Mouse (Mus musculus): ENCODE data around the gene Slc8a1.

Gene Slc8a1

DNA sequence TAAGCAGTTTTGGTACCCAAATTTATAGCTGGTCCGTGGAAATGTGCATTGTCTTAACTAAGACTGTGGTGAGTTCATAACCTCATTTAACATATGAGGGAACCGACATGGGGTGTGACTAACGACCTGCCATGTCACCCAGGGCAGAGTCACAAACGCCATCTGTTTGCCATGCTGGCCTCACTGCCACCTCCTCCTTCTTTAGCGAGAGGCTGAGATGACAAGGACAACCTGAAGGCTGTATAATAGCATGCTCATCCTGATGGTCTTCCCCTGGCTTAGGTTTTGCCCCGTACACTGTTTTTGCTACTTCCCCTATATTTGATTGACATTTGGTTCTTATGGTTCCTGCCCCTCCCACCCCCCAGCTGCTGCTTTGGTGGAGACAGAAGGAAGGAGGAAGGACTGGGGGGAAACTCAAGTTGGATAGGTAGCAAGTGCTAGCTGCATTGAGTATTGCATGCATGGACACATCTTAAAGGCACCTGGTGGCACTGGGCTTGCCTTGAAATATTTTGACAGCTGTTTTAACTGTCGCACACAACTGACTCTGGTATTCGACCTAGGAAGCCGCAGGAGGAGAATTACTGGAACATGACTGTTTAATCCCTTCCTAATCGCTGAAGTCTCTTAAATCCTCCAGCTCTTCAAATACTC, 313.8 kb downstream of the Slc8a1 start:
- no peak for ATAC-seq (ENCODE audit: low TSS enrichment)

DNA sequence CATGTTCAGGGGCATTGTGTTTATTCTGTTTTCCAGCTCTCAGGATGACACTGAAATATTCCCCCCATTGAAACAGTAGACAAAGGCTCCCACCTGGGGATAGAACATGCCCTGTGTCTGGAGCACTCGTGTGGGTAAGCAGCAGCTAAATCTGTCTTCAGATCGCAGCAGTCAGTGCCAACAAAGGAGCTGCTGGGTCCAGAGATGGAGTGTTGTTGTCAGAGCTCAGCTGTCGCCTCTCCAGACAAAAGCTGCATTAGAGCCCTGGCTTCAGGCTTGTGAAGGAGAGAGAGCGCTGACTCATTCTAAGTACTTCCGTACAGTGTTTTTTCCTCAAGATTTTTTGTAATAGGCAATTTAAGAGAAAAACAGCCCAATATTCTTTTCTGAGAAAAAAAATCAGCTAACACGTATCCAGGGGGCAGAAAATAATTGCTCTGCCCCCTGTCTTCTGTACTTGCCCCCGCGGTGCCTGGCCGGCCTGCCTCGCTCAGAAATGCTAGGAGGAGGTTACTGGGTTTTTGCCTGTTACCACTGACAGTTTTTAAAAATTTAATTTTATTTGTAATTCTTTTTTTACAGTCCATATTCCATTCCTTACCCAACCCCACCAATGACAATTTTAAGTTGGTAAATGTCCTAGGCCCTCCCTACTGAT, 318.2 kb downstream of the Slc8a1 start:
- ATAC-seq (ENCODE audit: low TSS enrichment): peak; percentile 93

DNA sequence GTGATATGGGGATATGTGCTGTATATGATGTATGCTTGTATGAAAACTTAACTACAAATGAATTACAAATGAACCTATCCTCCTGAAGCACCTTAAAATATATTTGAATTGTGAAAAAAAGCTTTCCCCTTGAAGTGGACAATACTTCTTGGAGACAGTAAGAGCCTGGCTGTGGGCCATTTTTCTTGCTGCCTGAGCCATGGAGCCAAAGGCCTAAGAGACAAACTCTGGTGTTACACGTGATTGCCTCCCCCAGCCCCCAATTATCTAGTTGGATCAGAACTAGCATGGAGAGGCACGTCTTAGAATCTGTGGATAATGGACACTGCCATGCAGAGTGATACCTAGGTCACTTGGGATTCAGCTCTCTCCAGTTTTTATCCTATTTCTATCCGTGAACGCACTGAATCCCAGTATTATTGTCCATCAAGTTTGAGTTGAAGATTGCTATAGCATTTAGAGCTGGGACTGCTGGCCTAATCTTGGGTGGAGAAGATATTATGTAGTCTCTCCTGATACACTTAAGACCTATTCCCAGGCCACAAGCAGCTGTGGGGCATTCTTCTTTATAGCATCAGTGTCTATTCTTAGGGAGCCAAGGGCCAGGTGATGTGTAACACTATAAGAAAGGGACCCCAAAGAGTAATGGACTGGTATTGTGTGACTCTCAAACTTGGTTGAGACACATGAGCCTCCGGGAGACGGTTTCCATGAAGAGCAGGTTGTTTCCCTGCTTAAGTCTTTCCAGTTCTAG, 321.6 kb downstream of the Slc8a1 start:
- no peak for ATAC-seq (ENCODE audit: low TSS enrichment)

DNA sequence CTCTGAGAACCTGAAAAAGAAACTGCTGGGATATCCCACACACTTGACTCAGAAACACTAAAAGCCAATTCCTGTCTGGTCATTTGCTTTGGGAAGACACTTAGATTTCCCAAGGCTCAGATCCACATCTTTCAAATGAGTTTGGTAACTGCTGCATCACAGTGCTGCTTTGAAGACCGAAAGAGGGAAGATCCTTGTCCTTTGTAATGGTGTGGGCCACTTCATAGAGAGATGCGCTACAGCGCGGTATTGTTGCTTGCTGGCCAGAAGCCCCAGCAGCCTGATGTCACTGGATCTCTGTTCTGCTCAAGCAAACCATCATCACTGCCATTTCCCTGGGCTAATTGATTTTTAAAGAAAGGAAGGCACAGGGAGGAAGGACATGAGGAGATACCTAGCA, 325.4 kb downstream of the Slc8a1 start:
- ATAC-seq (ENCODE audit: low TSS enrichment): peak; percentile 50; the same call in 1 of the 2 replicates

DNA sequence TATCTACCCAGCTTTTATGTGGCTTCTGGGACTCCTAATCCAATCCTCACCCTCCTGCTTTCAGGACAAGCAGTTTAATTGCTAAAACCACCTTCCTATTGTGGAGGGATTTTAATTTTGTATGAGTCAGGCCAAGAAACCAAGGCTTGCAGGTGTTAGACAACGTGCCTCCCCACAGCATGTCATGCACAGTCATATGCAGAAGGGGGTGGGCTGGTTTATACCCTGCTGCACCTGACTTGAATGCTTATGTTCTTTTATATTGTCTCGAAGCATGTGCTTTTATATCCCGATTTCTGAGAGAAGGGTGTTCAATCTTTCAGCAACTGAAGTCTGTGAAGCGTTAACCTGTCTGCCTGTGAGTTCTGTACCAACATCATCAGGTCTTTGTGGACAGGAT, 334.0 kb downstream of the Slc8a1 start:
- 0 out of 2 replicates have a peak, but pooled peaks have one; percentile 5 for ATAC-seq (ENCODE audit: low TSS enrichment)

DNA sequence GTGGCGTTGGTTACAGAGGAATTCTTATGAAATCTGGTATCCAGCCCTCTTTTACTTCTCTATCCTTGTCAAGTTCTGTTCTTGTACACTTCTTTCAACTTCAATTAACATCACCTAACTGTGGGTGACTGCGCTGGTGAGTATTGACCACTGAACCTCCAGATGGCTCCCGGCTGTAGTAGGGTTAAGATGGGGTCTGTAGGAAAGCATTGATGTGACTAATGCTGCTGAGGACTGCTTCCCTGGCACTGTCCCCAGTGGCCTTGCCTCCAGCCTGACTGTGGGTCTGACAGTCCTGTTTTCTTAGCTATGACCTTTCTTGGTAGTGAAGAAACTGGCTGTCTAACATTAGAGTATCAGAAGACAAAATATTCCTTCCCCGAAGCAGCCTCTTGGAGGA, 335.1 kb downstream of the Slc8a1 start:
- no peak for ATAC-seq (ENCODE audit: low TSS enrichment)

DNA sequence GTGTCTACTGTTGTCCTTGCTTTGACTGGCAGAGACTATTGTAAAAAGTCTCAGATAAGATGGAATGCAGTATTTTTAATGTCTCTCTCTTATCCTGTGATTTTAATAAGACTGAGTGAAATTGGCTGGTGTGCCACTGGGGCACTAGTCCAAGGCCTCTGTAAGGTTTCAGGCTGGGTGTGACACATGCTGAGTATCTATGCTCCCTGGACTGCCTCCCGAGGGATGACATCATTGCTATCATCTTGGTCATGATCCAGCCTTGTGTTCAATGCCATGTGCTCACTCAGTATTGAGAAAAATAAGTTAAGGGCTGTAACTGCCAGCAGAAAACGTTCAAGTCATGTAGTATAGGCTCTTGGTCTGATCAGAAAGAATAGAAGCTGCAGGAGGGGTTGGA, 335.5 kb downstream of the Slc8a1 start:
- peak; percentile 80 for ATAC-seq (ENCODE audit: low TSS enrichment)

DNA sequence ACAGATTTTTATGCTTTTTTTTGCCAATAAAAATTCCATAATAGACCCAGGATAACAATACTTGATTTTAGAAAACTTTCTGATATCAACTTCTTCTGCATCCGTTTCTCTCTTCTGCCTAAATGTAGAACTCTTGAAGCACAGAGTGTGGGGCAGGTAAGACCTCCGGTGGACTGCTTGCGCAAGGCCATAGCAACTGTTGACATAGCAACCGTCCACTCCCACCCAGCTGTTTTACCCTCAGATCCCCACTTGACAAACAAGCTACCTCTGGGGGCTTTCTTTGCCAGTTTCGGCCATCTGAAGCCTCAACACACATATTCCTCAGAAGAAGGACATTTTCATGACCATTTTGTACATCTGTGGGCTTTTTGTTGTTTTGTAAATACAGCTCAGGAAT, 337.8 kb downstream of the Slc8a1 start:
- ATAC-seq (ENCODE audit: low TSS enrichment): no peak

DNA sequence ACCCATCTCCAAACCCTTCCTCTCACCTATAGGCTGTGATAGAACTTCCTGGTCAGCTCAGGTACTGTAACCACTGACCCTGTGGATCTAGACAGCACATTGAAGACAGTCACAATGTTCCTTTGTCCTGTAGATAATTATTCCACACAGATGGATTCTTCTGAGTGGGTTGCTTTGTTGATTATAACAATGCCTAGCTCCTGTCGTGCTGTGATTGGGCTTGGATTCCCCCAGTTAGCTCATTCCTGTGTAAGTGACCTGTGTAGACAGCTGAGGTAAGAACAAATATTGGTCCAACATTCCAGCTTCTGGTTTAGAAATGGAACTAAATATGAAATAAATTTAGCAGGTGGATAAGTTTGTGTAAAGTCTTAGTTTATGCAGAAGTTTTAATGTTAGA, 340.7 kb downstream of the Slc8a1 start:
- peak; percentile 41; the same call in 1 of the 2 replicates for ATAC-seq (ENCODE audit: low TSS enrichment)

DNA sequence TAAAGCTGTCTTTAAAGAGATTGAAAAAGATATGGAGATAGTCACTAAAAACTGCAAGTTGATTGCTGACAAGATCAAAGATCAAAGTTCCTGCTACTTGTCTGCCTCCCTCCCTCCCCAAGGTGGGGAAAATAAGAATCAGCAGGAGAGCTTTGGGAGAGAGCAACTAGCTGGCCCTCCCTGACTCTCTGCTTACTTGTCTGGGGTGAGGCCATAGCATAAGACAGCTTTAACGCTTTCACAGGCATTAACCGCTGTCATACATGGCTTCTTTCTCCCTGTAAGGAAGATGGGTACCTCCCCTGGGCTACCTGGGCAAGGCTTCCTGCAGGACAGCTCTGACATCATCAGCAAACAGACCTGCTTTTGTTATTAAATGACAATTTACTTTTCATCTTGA, 344.1 kb downstream of the Slc8a1 start:
- ATAC-seq (ENCODE audit: low TSS enrichment): no peak

DNA sequence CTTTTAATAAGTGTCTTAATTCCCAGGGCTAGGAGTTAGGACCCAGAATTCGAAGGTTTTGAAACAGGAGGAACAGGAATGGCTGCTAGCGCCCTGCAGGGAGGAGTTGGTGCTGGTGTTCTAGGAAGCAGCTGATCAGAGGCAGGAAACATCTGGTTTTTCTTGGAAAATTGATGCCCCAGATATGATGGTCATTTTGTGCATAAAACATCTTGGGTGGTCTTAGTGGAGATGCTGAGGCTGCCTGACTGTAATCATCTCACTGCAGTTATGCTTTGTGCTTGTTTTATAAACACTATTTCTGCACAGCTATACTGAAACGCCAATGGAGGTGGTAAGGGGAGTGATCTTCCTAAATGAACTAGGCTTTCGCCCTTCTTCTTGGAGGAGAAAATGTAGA, 345.1 kb downstream of the Slc8a1 start:
- no peak for ATAC-seq (ENCODE audit: low TSS enrichment)

DNA sequence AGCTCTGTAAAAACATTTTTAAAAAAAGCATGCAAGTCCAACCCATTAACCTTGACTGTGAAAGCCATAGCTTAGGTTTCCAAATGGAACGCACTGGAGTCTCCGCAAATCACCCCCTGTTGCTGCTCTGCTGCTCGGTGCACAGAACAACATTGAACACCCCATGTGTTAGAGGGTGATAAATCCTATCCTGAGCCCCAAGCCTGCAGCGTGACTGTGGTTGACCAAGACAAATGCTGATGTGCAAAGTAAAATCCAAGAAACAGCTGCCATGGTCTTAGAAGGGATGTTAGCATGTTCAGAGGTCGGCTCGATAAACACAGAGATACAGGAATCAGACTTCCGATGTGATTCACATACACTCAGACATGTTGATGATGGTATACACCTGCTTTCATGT, 346.7 kb downstream of the Slc8a1 start:
- ATAC-seq (ENCODE audit: low TSS enrichment): no peak

DNA sequence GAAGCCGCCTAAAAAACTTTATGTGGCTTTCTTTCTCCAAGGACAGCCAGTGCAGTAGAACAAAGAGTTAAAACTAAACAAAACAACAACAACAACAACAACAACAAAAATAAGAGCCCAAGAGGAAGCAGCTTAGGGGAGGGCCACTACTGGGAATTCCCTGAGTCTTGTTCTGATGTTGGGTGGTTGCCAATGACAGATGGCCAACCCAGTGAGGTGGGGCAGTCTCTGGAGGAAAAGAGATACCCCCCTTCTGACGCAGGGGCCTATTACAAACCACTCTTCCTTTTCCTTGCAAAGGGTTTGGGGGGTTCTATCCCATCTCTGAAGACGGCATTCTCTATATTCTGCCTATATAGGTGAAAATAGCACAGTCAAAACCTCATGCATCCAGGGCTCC, 347.4 kb downstream of the Slc8a1 start:
- ATAC-seq (ENCODE audit: low TSS enrichment): no peak

DNA sequence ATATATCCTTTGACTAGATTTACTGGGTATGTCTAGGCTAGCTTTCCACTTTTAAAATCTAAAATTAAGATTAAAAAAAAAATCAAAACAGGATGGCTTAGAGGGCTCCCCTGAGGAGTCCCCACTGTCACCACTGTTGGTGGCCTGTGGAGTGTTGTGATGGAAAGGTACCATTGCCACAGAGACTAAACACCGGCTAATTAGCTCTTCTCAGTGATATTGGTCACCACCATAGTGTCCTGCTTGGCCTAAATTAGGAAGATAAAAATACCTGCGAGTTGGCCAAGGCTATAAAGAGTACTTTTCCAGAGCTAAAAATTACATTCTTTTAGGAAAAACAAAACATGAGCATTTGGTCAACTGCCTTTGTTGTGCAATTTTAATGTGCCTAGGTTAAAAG, 352.1 kb downstream of the Slc8a1 start:
- no peak for ATAC-seq (ENCODE audit: low TSS enrichment)

DNA sequence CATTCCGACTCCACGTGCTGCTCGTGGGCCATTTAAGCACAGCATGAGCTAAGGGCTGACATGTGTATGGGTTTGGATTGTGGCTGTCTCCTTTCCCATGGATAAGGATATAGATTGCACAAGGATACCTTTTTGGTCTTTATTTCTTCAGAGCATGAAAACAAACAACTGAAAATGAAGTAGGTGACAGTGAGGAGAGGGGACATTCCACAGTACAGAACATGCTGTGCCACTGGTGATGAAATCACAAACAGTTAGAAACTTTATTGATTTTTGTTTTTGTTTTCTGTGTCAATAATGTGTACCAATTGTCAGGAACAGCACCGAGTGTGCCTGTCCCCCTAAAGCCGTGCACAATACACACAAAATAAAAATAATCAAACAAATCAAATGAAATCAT, 352.7 kb downstream of the Slc8a1 start:
- ATAC-seq (ENCODE audit: low TSS enrichment): no peak

DNA sequence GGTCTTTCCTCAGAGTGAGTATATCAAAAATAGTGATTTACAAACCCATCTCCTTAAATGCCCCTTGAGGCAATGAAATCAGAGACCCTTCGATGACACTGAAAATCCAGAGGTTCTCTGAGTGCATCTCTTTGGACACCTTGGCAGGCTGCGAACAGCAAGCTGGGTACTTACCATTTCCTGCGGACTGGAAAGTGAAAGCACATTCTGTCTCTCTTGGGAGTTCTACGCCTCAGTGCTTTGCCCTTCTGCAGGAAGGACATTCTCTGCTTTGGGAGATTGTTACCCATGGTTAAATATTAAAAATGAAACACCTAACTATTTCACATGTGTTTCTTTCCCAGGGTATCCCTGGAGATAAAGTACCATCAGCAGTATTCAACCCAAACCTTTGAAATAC, 354.7 kb downstream of the Slc8a1 start:
- no peak for ATAC-seq (ENCODE audit: low TSS enrichment)

DNA sequence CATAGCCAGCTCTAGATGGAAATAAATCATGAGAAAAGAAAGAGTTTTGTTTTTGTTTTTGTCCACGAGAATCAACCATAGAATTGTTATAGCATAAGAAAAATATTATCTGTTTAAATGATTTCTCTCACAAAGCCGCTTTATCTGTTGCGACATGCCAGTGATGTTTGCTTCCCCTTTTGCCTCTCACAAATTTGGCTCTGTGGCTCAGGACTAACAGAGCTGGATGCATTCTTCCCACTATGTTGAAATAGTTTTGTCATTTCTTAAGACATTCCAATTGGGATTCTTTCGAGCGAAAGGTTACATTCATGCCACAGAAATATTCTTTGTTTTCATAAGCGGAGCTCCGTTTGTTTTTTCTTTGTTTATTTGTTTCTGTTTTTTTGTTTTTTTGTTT, 359.7 kb downstream of the Slc8a1 start:
- no peak for ATAC-seq (ENCODE audit: low TSS enrichment)

DNA sequence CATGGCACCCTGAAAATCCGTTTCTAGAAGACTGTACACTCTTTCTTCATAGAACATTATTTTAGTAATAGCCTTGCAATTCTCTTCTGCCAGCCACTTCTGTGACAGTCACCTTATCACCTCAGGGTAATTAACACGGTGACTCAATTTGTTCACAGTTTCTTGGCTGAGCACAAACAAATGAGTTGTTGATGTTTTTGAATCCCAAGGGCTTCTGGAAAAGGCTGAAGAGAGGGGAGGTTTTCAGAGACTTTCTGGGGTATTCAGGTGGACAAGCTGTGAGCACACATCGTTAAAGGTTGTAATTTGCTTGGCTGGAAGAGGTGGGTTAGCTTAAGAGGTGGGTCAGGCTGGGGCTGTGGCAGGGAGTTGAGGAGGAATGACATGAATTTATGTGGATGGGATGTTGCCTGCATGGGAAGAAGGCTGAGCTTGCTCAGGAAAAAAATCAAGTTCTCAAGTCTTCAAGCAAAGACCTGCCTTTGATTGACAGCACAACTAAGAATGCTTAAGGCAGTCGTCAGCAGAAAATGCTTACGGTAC, 360.3 kb downstream of the Slc8a1 start:
- ATAC-seq (ENCODE audit: low TSS enrichment): no peak

DNA sequence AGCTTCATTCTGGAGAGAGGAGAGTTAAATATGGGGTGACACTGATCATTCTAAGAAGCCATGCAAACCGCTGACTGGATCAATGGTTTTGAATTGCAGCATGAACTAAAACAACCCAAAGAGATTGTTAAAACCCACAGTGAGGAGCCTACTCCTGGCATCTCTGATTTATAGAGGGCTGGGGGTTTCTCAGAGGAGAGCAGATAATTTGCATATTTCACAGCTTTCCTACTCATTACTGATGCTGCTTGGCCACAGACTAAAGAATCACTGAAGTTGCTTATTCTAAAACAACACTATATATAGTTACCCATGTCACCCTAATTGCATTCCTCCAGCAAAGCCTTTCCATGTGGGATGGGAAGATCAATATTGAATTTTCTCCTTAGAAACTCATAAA, 361.0 kb downstream of the Slc8a1 start:
- no peak for ATAC-seq (ENCODE audit: low TSS enrichment)

DNA sequence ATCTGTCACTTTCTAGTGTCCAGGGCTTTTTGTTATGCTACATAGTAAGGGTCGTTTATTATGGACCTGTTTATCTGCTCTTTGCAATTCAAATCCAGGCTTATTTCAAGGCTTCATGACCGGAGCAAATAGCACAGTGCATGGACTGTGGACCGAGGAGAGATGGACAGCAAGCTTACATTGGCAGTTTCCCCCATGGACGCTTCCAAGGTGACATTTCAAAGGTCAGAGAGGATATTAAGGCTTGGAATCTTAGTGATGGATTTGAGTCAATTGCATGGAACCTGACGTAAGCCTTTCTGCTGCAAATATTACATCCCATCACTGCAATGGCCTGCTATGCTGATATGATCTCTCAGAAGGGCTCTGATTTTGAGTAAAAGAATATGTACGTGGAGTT, 362.3 kb downstream of the Slc8a1 start:
- ATAC-seq (ENCODE audit: low TSS enrichment): no peak

DNA sequence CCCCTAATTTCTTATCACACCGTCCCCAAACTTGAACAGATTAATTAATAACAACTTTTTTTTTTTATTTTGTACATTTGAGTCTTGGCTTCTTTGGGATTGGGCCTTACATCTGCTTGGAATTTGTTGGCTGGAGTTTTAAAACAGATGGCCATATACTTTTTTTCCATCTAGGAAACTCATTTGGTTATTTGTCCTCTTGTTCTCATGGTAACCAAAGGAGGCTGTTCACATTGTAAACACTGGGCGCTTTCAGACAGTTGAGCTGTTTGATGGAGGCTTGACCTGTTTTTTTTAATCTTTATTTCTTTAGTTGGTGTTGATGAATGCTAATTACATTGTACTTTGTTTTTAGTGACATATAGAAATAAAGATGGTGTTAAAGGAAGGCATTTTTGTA, 369.1 kb downstream of the Slc8a1 start:
- ATAC-seq (ENCODE audit: low TSS enrichment): no peak

DNA sequence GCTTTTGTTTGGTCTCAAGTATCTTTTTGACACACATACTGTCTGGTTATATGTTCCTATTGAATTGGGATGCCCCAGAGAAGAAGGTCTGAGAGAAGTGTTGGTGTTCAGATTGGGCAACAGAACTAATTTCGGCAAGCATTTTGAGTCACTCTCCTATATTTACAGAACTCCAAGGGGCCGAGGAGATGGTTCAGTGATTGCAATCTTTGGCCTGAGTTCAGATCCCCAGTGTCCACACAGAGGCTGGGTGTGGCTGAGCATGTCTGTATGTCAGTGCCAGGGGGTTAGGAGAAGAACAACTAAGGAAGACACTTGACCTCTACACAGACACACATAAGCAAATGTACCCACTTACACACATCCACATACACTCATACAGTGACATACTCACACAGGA, 369.7 kb downstream of the Slc8a1 start:
- no peak for ATAC-seq (ENCODE audit: low TSS enrichment)

DNA sequence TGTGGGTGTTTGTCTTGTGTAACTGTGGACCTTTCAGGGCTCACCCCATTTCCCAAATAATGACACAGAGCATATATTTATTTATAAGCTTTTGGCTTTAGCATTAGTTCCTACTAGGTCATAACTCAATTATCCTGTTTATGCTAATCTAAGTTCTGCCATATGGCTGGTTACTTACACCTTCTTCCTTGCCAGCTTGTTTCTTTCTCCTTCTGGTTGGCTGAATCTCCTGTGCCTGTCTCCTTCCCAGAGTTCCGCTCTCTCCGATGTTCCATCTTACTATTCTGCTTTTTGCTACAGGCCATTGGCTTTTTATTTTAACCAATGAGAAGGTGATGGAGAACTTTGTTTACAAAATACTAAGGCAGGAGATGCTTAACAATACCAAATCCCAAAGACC, 374.8 kb downstream of the Slc8a1 start:
- ATAC-seq (ENCODE audit: low TSS enrichment): no peak
